Mouse (Mus musculus) limb, embryonic 14.5 days (tissue): ENCODE results near the gene Igsf6. TPM values are rescaled to one million over a fixed set of nuclear protein-coding genes. Genes with fewer than 3 reads are reported as not detected.

Source experiments
- ATAC-seq: fragments of 200-750 bp; cut with Nextera tagmentation; 2 replicates; pipeline ENCODE4 v1.8.0; 2017; ENCODE audit warnings: low read depth, moderate number of reproducible peaks, moderate TSS enrichment; ENCODE audit not compliant: low FRiP score
- DNase-seq: peaks from one replicate; pipeline ENCODE4 v3.0.0-alpha.2; 2015; ENCODE audit warnings: low spot score
- H3K27ac ChIP-seq: fragments of 300-500 bp; sonication (generic); replicated peaks from 2 replicates; pipeline ENCODE4 v1.5.1; 2014; ENCODE audit warnings: low read depth, mild to moderate bottlenecking, low read length, moderate library complexity, mixed read lengths
- H3K27me3 ChIP-seq: fragments of 300-500 bp; sonication (generic); 2 replicates; pipeline ENCODE4 v1.6.1; 2014; ENCODE audit warnings: low read length, mixed read lengths; ENCODE audit not compliant: control insufficient read depth, insufficient read depth
- H3K36me3 ChIP-seq: fragments of 300-500 bp; sonication (generic); 2 replicates; pipeline ENCODE4 v1.6.1; 2014; ENCODE audit warnings: mild to moderate bottlenecking, low read length, moderate library complexity, mixed read lengths; ENCODE audit not compliant: control insufficient read depth, insufficient read depth
- H3K4me1 ChIP-seq: fragments of 300-500 bp; sonication (generic); 2 replicates; pipeline ENCODE4 v1.6.1; 2014; ENCODE audit warnings: antibody characterized with exemption, low read length, mixed read lengths; ENCODE audit not compliant: control insufficient read depth, insufficient read depth
- H3K4me2 ChIP-seq: fragments of 300-500 bp; sonication (generic); replicated peaks from 2 replicates; pipeline ENCODE4 v1.6.1; 2014; ENCODE audit warnings: low read depth, mild to moderate bottlenecking, low read length, moderate library complexity; ENCODE audit not compliant: severe bottlenecking
- H3K4me3 ChIP-seq: fragments of 300-500 bp; sonication (generic); replicated peaks from 2 replicates; pipeline ENCODE4 v1.5.1; 2014; ENCODE audit warnings: low read length
- H3K9ac ChIP-seq: fragments of 300-500 bp; sonication (generic); 2 replicates; pipeline ENCODE4 v1.6.1; 2014; ENCODE audit warnings: mild to moderate bottlenecking, low read depth, low read length, moderate library complexity; ENCODE audit not compliant: severe bottlenecking
- H3K9me3 ChIP-seq: fragments of 300-500 bp; sonication (generic); 2 replicates; pipeline ENCODE4 v1.6.1; 2016; ENCODE audit warnings: low read length; ENCODE audit not compliant: control insufficient read depth
- POLR2A ChIP-seq: fragments of 200-500 bp; IDR thresholded peaks from 2 replicates; pipeline ENCODE4 v1.8.0; 2012; ENCODE audit warnings: inconsistent platforms, mild to moderate bottlenecking, moderate library complexity, borderline replicate concordance; ENCODE audit not compliant: insufficient read depth, insufficient read length; ENCODE audit errors: extremely low read depth
- WGBS: fragments of 180-500 bp; shearing (Covaris S2); extraction: QIAGEN DNeasy Blood & Tissue Kit; methylation state at CpG from one replicate; pipeline ENCODE4 v1.1.7; 2014; 5-methylcytosine and 5-hydroxymethylcytosine counted together
- polyA plus RNA-seq, 2 experiments: library from polyadenylated mRNA; depleted of rRNA in 1 of 2; stranded (reverse) in 1 of 2; unstranded in 1 of 2; fragments of >200 nt; fragmentation: Nextera tagmentation in 1 of 2; extraction: Ambion mirVana in 1 of 2; gene quantifications; 2 replicates each; pipeline versions ENCODE4 v1.2.1 to v1.2.3; 2012 to 2014

Igsf6 gene
- polyA plus RNA-seq, 2 experiments = 0.97 to 2.2 TPM

DNA sequence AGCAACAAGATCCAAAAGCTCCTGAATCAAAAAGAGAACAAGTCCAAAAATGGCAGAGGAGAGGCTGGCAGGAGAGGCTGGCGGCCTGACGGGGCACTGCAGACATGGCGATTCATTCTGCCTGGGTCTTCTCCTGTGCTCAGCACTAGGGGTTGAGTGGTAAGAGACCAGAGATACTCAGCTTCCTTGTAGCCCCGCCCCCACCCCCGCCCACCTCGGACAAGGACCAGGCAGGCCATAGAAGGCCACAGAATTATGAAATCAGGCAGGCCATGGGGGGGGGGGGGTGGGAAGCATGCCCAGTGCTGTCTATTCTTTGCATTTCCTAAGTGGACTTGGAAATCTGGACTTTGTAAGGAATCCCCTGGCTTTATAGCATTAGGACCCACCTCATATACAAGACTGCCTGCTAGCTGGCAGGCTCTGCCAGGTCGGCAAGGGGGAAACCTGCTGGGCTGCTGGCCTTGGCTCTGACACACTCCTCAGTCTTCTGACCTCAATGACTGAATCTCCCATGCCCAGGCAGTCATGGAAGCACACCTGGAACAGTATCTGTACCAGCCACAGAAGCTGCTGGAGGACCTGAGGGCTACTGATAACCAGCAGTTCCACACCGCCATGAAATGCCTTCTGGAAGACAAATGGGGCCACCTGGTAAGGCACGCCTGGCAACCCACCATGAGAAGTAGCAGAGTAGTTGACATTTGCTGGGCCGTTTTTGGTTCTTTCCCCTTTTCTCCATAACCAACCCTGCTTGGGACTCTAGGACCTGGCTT lies 24.4 kb upstream of the Igsf6 start:
- no peak for TF ChIP-seq POLR2A
- Histone ChIP-seq H3K27me3 (no peaks in the 10 kb centered on the region), H3K9me3 (no peaks in the 10 kb centered on the region), H3K27ac (no peak overlapping the region), H3K36me3 (no peaks in the 10 kb centered on the region), H3K4me1 (no peaks in the 10 kb centered on the region), H3K4me3 (no peak overlapping the region), H3K9ac (no peak overlapping the region), H3K4me2 (no peak overlapping the region)
- no peak for DNase-seq
- ATAC-seq = no peak
- 68% methylated on average over 9 of the region's 10 CpGs for WGBS

DNA sequence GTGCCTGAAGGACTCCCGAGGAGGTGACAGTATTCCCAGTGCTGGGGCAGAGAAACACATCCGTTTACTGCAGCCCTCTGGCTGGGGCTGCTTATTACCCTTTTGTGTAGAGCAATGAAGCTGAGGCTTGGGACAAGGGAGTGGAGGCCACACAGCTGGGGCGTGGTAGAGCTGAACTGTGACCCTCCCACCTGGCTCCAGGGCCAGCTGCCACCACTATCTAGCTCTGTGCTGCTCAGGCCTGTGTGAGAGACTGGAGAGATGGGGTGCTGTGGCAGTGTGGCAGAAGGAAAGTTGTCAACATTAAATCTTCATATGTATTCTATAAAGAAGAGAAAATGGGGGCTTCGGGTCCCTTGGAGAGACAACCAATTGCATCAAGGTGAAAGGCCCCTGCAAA lies 18.7 kb upstream of the Igsf6 start:
- no peak overlapping the region for H3K27ac ChIP-seq
- H3K27me3 ChIP-seq = no peaks in the 10 kb centered on the region
- H3K36me3 ChIP-seq = no peaks in the 10 kb centered on the region
- ATAC-seq = no peak
- H3K9ac ChIP-seq = no peak overlapping the region
- TF ChIP-seq POLR2A = no peak
- no peak for DNase-seq
- no peaks in the 10 kb centered on the region for H3K4me1 ChIP-seq
- H3K4me3 ChIP-seq = no peak overlapping the region
- no peaks in the 10 kb centered on the region for H3K9me3 ChIP-seq
- WGBS = 61% methylated on average over 4 of the region's 4 CpGs
- no peak overlapping the region for H3K4me2 ChIP-seq

DNA sequence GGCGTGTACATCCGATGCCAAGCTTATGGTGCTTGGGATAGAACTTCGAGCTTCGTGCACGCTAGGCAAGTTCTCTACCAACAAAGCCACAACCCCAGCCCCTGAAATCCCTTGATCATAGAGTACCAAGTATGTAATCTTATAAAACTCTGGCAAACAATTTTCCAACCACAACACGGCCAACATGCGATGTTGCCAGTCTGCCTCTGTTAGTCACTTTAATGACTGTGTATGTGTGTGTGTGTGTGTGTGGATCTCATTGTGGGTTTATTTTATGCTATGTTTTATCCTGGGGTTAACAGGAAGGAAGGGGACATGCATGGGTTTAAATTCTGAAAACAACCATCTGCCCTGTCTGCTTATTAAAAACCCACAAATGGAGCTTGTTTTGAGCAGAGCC lies 16.4 kb upstream of the Igsf6 start:
- Histone ChIP-seq H3K4me3 (no peak overlapping the region), H3K9ac (no peak overlapping the region), H3K9me3 (no peaks in the 10 kb centered on the region), H3K27ac (no peak overlapping the region), H3K4me2 (no peak overlapping the region), H3K36me3 (no peaks in the 10 kb centered on the region), H3K4me1 (peaks cover 3% of the 10 kb centered on the region), H3K27me3 (no peaks in the 10 kb centered on the region)
- DNase-seq = no peak
- TF ChIP-seq POLR2A = no peak
- WGBS = 79% methylated on average over 7 of the region's 7 CpGs
- no peak for ATAC-seq

DNA sequence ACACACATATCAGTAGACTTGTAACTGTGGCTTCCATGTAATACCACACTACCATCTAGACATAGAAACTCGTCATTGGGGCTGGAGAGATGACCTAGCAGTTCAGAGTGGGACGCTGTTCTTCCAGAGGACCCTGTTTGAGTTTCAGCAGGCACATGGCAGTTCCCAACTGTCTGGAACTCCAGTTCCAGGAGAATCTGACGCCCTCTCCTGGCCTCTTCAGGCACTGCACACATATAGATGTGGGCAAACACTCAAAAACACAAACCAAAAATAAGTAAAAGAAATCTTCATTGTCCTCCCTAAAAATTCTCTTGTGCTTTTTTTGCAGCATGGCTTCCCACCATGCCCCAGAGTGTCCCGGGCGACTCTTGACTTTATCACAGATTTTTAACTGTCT lies 14.4 kb upstream of the Igsf6 start:
- WGBS = 73% methylated on average over 5 of the region's 5 CpGs
- no peak overlapping the region for H3K4me2 ChIP-seq
- DNase-seq (no peak), ATAC-seq (no peak)
- H3K27ac ChIP-seq = no peak overlapping the region
- H3K9me3 ChIP-seq = no peaks in the 10 kb centered on the region
- H3K27me3 ChIP-seq = no peaks in the 10 kb centered on the region
- peaks cover 3% of the 10 kb centered on the region for H3K4me1 ChIP-seq
- no peak overlapping the region for H3K4me3 ChIP-seq
- TF ChIP-seq POLR2A = no peak
- no peaks in the 10 kb centered on the region for H3K36me3 ChIP-seq
- no peak overlapping the region for H3K9ac ChIP-seq

DNA sequence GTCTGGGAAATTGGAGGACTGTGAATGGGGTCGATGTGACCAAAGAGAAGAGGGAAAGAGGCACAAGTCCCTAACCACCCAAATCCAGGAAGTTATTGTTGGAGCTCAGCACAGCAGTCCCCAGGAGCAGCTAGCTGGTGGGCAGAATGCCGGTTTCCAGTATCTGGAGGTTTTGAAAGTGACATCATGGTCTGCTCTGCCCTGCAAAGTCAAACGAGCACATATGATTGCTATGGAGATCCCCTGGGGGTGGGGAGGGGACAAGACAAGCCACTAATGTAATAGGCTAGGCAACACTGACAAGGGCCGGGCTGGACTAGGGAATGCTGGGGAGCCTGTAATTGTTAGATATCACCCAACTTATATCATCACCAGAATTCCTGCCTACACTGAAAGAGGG lies 11.1 kb upstream of the Igsf6 start:
- peaks cover 3% of the 10 kb centered on the region; the same call in 1 of the 2 replicates for H3K36me3 ChIP-seq
- H3K27me3 ChIP-seq = no peaks in the 10 kb centered on the region
- no peak overlapping the region for H3K4me2 ChIP-seq
- peaks cover 3% of the 10 kb centered on the region for H3K4me1 ChIP-seq
- no peak overlapping the region for H3K27ac ChIP-seq
- WGBS = 28% methylated on average over 4 of the region's 4 CpGs
- no peak overlapping the region for H3K4me3 ChIP-seq
- H3K9me3 ChIP-seq = no peaks in the 10 kb centered on the region
- DNase-seq = peak; percentile 29
- no peak for TF ChIP-seq POLR2A
- ATAC-seq = peak; percentile 39; the same call in 1 of the 2 replicates
- H3K9ac ChIP-seq = no peak overlapping the region
